Mouse (Mus musculus) C2C12 (cell line): ENCODE data around the gene Nxt2. TPM values are rescaled to one million over a fixed set of nuclear protein-coding genes. Genes with fewer than 3 reads are reported as not detected.

Source experiments
- H3K27me3 ChIP-seq: one replicate; pipeline ENCODE4 v1.6.1; 2011; ENCODE audit not compliant: control insufficient read depth, insufficient read depth, insufficient read length
- H3K36me3 ChIP-seq: one replicate; pipeline ENCODE4 v1.6.1; 2011; ENCODE audit not compliant: control insufficient read depth, insufficient read depth
- H3K4me3 ChIP-seq: one replicate; pipeline ENCODE4 v1.5.1; 2011; ENCODE audit warnings: mild to moderate bottlenecking, control low read depth; ENCODE audit not compliant: poor library complexity, insufficient read depth, severe bottlenecking
- H3K79me2 ChIP-seq: one replicate; pipeline ENCODE4 v1.6.1; 2011; ENCODE audit not compliant: control insufficient read depth, insufficient read depth
- H3K79me3 ChIP-seq: one replicate; pipeline ENCODE4 v1.6.1; 2011; ENCODE audit warnings: low read depth, control low read depth
- H3ac ChIP-seq: one replicate; pipeline ENCODE3; 2011; ENCODE audit warnings: low read depth; ENCODE audit not compliant: control insufficient read depth, insufficient read length
- CEBPB ChIP-seq: IDR thresholded peaks from one replicate; pipeline ENCODE4 v1.6.1; 2011; ENCODE audit warnings: low read depth, mild to moderate bottlenecking, control low read depth, moderate library complexity
- CTCF ChIP-seq: IDR thresholded peaks from one replicate; pipeline ENCODE4 v1.5.1; 2011; ENCODE audit not compliant: control insufficient read depth, insufficient read depth, insufficient read length
- FOSL1 ChIP-seq: IDR thresholded peaks from one replicate; pipeline ENCODE4 v1.8.0; 2011; ENCODE audit warnings: mild to moderate bottlenecking, low read length; ENCODE audit not compliant: poor library complexity, insufficient read depth, severe bottlenecking
- MAX ChIP-seq: IDR thresholded peaks from one replicate; pipeline ENCODE4 v1.6.1; 2011; ENCODE audit warnings: mild to moderate bottlenecking, control low read depth
- MYOD1 ChIP-seq: IDR thresholded peaks from one replicate; pipeline ENCODE4 v1.6.1; 2011; ENCODE audit warnings: low read depth; ENCODE audit not compliant: control insufficient read depth, insufficient read length
- MYOG ChIP-seq: IDR thresholded peaks from one replicate; pipeline ENCODE4 v1.6.1; 2011; ENCODE audit not compliant: control insufficient read depth, insufficient read length; ENCODE audit errors: extremely low read depth
- USF1 ChIP-seq: IDR thresholded peaks from one replicate; pipeline ENCODE4 v1.6.1; 2011; ENCODE audit warnings: low read depth, mild to moderate bottlenecking, control low read depth, moderate library complexity
- polyA plus RNA-seq: library from polyadenylated mRNA; unstranded; fragments of >200 nt; fragmentation: generic; extraction: Trizol; gene quantifications from one replicate; pipeline ENCODE4 v1.2.1, GENCODE M21; 2012; ENCODE audit warnings: missing spikeins

The Nxt2 gene
- polyA plus RNA-seq, 1 experiment: 2.6 TPM

- no peak overlapping the region for H3ac ChIP-seq
- no peaks in the 10 kb centered on the region for H3K36me3 ChIP-seq
- no peaks in the 10 kb centered on the region for H3K27me3 ChIP-seq
- no peak for TF ChIP-seq MYOD1
- no peak for TF ChIP-seq MYOG
- TF ChIP-seq CTCF: no peak
- no peak for TF ChIP-seq FOSL1
- no peak for TF ChIP-seq MAX
- TF ChIP-seq CEBPB: no peak
- no peak for TF ChIP-seq USF1
- no peaks in the 10 kb centered on the region for H3K79me3 ChIP-seq
- no peak overlapping the region for H3K4me3 ChIP-seq
- H3K79me2 ChIP-seq: no peaks in the 10 kb centered on the region
These were observed 50.0 kb downstream of the Nxt2 start for GRCm38 (mm10) chrX:142276573-142276972.

- TF ChIP-seq CEBPB (no peak), MYOD1 (no peak), MAX (no peak), CTCF (no peak), FOSL1 (no peak), MYOG (no peak), USF1 (no peak)
- H3K4me3 ChIP-seq: no peak overlapping the region
- no peaks in the 10 kb centered on the region for H3K79me2 ChIP-seq
- no peak overlapping the region for H3ac ChIP-seq
- H3K36me3 ChIP-seq: no peaks in the 10 kb centered on the region
- H3K79me3 ChIP-seq: no peaks in the 10 kb centered on the region
- no peaks in the 10 kb centered on the region for H3K27me3 ChIP-seq
These were observed 59.3 kb downstream of the Nxt2 start for GRCm38 (mm10) chrX:142285905-142286304.

Other genes with a start within 250 kb of the Nxt2 start
- not detected for gene Gucy2f, start 29.8 kb upstream of the Nxt2 start, polyA plus RNA-seq
- not detected for gene Kcne1l, start 79.5 kb downstream of the Nxt2 start, polyA plus RNA-seq
- 10.1 TPM for gene Acsl4, start 163.8 kb downstream of the Nxt2 start, polyA plus RNA-seq